Mouse (Mus musculus) common myeloid progenitor, adult 5-6 weeks (primary cell): Measurements from ENCODE around the gene Gm8909. TPM values are rescaled to one million over a fixed set of nuclear protein-coding genes. Genes with fewer than 3 reads are reported as not detected.
"Not testable (repeated sequence)": the region's sequence is repeated elsewhere in the genome, so short reads cannot be mapped to it uniquely, and the experiment has no call there.

Source experiments
- ATAC-seq: replicated peaks from 2 replicates; pipeline ENCODE4 v1.8.0; 2016; ENCODE audit warnings: low read depth, mild to moderate bottlenecking, moderate TSS enrichment, inconsistent platforms; ENCODE audit not compliant: poor library complexity, severe bottlenecking
- total RNA-seq: library from RNA; stranded (forward); fragments of 200-1000, 187-1606 nt; gene quantifications from 2 replicates; pipeline ENCODE4 v1.2.3, GENCODE M21; 2017

The Gm8909 gene
- total RNA-seq, 1 experiment from 2014 or later: not detected

GRCm38 (mm10) chr17:36167306-36168038, 865 bp downstream of the Gm8909 start:
- peak; percentile 31 for ATAC-seq

- ATAC-seq: not testable (repeated sequence)
Observed at GRCm38 (mm10) chr17:36166901-36167300, 1.4 kb downstream of the Gm8909 start.

DNA sequence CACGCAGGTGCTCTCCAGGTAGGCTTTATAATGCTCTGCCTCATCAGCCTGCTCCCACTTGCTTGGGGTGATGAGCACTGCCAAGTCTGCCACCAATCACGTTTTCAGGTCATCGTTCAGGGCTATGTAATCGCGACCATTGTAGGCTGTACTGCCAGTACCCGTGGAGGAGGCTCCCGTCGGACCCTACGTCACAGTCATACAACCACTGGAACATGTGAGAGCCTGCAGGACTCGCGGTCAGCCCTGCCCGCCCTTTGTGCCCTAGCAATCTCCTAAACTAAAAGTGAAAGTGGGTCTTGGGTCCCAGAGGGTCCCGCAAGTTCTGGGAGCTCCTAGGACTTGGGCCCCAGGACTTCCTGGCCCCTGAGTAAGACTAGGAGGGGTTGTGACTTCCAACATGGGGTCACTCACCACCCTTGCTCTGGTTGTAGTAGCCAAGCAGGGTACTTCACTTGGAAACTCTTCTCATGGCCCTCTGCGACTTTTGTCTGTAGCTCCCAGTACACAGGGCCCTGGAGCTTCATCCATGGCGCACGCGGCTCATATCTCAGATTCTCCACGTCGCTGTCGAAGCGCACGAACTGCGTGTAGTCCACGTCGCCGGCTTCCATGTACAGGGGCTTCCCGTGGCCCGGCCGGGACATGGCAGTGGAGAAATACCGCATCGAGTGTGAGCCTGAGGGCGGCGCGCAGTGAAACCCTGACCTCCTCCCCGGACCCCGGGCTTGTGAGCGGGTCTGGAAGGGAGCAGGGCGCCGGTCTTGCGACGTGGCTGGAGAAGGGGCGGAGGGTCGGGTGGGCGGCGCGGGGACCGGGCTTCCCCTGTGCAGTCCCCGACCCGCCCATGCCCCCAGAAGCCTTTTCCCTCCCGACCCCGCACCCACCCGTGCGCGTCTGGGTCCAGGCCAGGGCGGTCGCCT, 6.9 kb downstream of the Gm8909 start:
- ATAC-seq: peak; percentile 83

- not testable (repeated sequence) for ATAC-seq
Observed at GRCm38 (mm10) chr17:36158264-36158663, 10.1 kb downstream of the Gm8909 start.

- peak; percentile 15; the same call in 1 of the 2 replicates for ATAC-seq
Observed at GRCm38 (mm10) chr17:36157782-36158181, 10.6 kb downstream of the Gm8909 start.

GRCm38 (mm10) chr17:36154271-36155149, 13.8 kb downstream of the Gm8909 start:
- ATAC-seq: no peak

- not testable (repeated sequence) for ATAC-seq
Observed at GRCm38 (mm10) chr17:36151200-36151599, 17.1 kb downstream of the Gm8909 start.

DNA sequence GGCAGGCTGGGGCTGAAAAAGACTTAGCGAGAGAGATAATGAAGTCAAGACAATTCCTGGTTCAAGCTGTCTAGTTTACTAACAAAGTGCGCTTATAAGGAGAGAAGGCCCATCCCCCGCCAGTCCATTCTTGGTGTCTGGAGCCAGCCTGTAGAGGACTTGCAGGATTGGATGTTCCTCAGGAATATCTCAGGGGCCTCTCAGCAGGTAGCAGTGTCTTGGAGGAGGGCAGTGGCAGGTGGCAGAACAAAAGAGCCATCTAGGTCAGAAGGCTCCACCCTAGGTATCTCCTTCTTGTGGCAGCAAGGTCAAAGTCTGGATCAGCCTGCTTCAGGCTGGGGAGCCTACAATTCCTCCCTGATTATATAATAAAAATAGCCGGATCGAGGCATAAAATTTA, 19.9 kb downstream of the Gm8909 start:
- ATAC-seq: not testable (repeated sequence)

- not testable (repeated sequence) for ATAC-seq
Observed at GRCm38 (mm10) chr17:36146937-36147336, 21.4 kb downstream of the Gm8909 start.

DNA sequence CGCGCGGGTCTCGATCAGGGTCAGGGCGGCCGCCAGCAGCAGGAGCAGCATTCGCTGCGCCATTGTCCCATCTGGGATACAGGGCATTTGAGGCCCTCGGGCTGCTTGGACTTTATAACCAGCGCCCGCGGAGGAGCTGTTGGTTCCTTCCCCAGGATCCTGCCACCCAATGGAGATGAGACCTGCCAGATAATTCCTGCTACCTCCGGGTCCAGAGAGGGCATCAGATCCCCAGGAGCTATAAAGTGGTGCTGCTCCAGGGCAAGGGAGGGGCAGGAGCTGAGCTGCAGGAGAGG, 22.5 kb downstream of the Gm8909 start:
- ATAC-seq: peak; percentile 15; the same call in 1 of the 2 replicates

DNA sequence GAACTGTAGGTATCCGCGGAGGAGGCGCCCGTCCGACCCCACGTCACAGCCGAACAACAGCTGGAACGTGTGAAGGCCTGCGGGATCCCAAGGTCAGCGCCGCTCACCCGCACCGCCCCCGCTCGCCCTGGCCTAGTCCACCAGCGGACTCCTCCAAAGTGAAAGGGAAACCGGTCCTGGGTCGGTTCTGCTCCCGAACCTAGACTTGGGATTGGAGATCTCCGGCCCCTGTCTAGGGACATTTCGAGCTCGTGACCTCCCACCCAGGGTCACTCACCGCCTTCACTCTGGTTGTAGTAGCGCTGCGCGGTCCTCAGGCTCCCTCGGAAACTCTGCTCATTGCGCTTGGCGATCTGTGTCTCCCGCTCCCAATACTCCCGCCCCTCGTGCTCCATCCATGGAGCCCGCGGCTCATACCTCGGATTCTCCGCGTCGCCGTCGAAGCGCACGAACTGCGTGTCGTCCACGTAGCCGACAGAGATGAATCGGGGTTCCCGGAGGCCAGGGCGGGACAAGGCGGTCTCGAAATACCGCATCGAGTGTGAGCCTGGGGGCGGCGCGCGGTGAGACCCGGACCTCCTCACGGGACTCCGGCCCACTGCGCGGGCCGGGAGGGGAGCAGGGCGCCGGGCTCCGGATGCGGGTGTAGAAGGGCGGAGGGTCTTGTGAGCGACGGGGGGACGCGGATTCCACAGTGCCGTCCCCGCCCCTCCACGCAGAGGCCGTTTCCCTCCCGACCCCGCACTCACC, 23.1 kb downstream of the Gm8909 start:
- peak; percentile 68 for ATAC-seq

- not testable (repeated sequence) for ATAC-seq
Observed at GRCm38 (mm10) chr17:36136299-36136848, 32.0 kb downstream of the Gm8909 start.

- ATAC-seq: peak; percentile 72
Observed at GRCm38 (mm10) chr17:36135421-36136231, 32.7 kb downstream of the Gm8909 start.

DNA sequence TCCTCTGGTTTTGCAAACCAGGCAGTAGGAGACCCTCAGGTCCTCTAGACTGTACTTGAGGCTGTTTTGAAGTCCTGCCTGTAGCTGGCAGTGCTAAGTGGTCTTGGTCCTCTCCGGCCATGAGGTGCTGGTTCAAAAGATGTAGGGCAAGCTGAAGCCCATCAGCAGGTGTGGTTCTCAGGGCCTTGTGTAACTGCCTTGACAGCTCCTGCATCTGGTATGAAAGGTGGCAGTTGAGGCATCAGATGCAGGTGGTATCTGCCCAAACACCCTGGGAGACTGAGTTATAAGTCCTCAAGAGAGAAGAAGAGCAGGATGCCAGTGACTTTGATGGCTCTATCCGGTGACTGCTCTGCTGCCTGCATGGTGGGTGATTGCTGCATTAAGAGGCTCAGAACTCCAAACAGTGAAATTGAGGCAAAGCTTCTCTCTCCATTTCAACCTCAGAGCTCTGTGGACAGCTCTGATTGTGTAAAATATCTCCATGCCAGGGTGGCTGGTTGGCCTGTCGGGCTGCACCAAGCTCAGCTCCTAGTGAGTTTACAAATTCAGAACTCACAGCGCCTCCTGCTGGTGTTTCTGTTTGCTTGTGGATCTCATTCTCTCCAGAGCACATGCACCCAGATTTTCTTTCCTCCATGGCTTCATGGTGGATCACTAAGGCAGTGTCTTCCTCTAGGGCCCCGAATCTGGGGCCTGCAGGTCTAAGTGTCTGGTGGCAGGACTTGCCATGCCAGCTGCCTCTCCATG, 36.6 kb downstream of the Gm8909 start:
- no peak for ATAC-seq

GRCm38 (mm10) chr17:36128968-36129817, 39.1 kb downstream of the Gm8909 start, which contains the start of gene Gm7030:
Gene Gm7030 (minus strand): TSS chr17:36129425.
- not testable (repeated sequence) for ATAC-seq

GRCm38 (mm10) chr17:36128525-36128924, 39.8 kb downstream of the Gm8909 start:
- ATAC-seq: not testable (repeated sequence)

GRCm38 (mm10) chr17:36124111-36124510, 44.2 kb downstream of the Gm8909 start:
- ATAC-seq: not testable (repeated sequence)
